Mouse (Mus musculus): ENCODE results near the gene Rps16. TPM values are rescaled to one million over a fixed set of nuclear protein-coding genes. Genes with fewer than 3 reads are reported as not detected.
A peak's percentile ranks its signal among the peaks of the same experiment; 100 is the strongest.

The Rps16 gene
- total RNA-seq, 1 experiment, result 1,678 TPM

- TF ChIP-seq CHD2 (IDR thresholded peaks at IDR 0.05; ENCODE audit: low read depth, low read length), result no peak
- no peak for TF ChIP-seq HCFC1 (IDR thresholded peaks at IDR 0.05; ENCODE audit: borderline replicate concordance, insufficient read depth, low read length)
- no peak for TF ChIP-seq ZNF384 (IDR thresholded peaks at IDR 0.05; ENCODE audit: low read depth, low read length)
- no peak for TF ChIP-seq MAFK (IDR thresholded peaks at IDR 0.05; ENCODE audit: insufficient read depth, low read depth, low read length)
- TF ChIP-seq ZC3H11A (IDR thresholded peaks at IDR 0.05; ENCODE audit: borderline replicate concordance, low read depth, low read length), result no peak
- peaks cover 10% of the 10 kb centered on the region for H3K36me3 ChIP-seq (ENCODE audit: control insufficient read depth, insufficient read depth, low read length, poor library complexity, severe bottlenecking)
- no peak for DNase-seq (ENCODE audit: low read depth, low spot score)
- peak overlapping the region; percentile 17; the same call in 1 of the 2 replicates for H3K27ac ChIP-seq (ENCODE audit: insufficient read depth, low read depth, low read length, poor library complexity, severe bottlenecking)
- H3K9me3 ChIP-seq (ENCODE audit: control insufficient read depth, insufficient read depth, low read depth, low read length), result no peaks in the 10 kb centered on the region
- peaks cover 15 to 20% of the 10 kb centered on the region in 2 experiments; a peak in 3 of 4 replicates for H3K4me1 ChIP-seq (ENCODE audit: control insufficient read depth in 2 of 2, insufficient read depth in 2 of 2, low read length in 2 of 2, poor library complexity in 1 of 2)
- peak overlapping the region; percentile 85 for H3K9ac ChIP-seq (ENCODE audit: insufficient read depth, low read depth, low read length, poor library complexity, severe bottlenecking)
- peak overlapping the region; percentile 76 to 87 for H3K4me3 ChIP-seq (ENCODE audit: insufficient read depth in 1 of 2, low read depth in 1 of 2, low read length in 2 of 2, poor library complexity in 1 of 2, severe bottlenecking in 1 of 2)
- in situ Hi-C loops (cut with MboI; ENCODE audit: low sequenced_read_pairs in 2 of 2, unreplicated experiment in 2 of 2), result no loop called here
These were observed 27.7 kb downstream of the Rps16 start for GRCm38 (mm10) chr7:28378066-28378690.

- Histone ChIP-seq H3K27ac (ENCODE audit: insufficient read depth, low read depth, low read length, poor library complexity, severe bottlenecking) (peak overlapping the region; percentile 73), H3K4me1 (ENCODE audit: control insufficient read depth in 2 of 2, insufficient read depth in 2 of 2, low read length in 2 of 2, poor library complexity in 1 of 2) (peaks cover 15 to 22% of the 10 kb centered on the region in 2 experiments; a peak in 3 of 4 replicates), H3K36me3 (ENCODE audit: control insufficient read depth, insufficient read depth, low read length, poor library complexity, severe bottlenecking) (peaks cover 10% of the 10 kb centered on the region), H3K9ac (ENCODE audit: insufficient read depth, low read depth, low read length, poor library complexity, severe bottlenecking) (peak overlapping the region; percentile 85), H3K9me3 (ENCODE audit: control insufficient read depth, insufficient read depth, low read depth, low read length) (no peaks in the 10 kb centered on the region), H3K4me3 (ENCODE audit: insufficient read depth in 1 of 2, low read depth in 1 of 2, low read length in 2 of 2, poor library complexity in 1 of 2, severe bottlenecking in 1 of 2) (peak overlapping the region; percentile 76 to 87)
- in situ Hi-C loops (cut with MboI; ENCODE audit: low sequenced_read_pairs in 2 of 2, unreplicated experiment in 2 of 2), result no loop called here
- TF ChIP-seq CHD2 (IDR thresholded peaks at IDR 0.05; ENCODE audit: low read depth, low read length) (peak; percentile 70; the same call in 1 of the 2 replicates), HCFC1 (IDR thresholded peaks at IDR 0.05; ENCODE audit: borderline replicate concordance, insufficient read depth, low read length) (peak; percentile 62; the same call in 1 of the 2 replicates), ZC3H11A (IDR thresholded peaks at IDR 0.05; ENCODE audit: borderline replicate concordance, low read depth, low read length) (no peak)
- DNase-seq (ENCODE audit: low read depth, low spot score), result peak; percentile 87
These were observed 28.6 kb downstream of the Rps16 start for GRCm38 (mm10) chr7:28378769-28379651.

- peaks cover 15 to 21% of the 10 kb centered on the region in 2 experiments; a peak in 3 of 4 replicates for H3K4me1 ChIP-seq (ENCODE audit: control insufficient read depth in 2 of 2, insufficient read depth in 2 of 2, low read length in 2 of 2, poor library complexity in 1 of 2)
These were observed 30.0 kb downstream of the Rps16 start, which contains the start of gene Zfp36 for GRCm38 (mm10) chr7:28380237-28381016. Gene Zfp36 (minus strand): TSS chr7:28380253.

GRCm38 (mm10) chr7:28381017-28381790 is 30.8 kb downstream of the Rps16 start:
- Histone ChIP-seq H3K36me3 (ENCODE audit: control insufficient read depth, insufficient read depth, low read length, poor library complexity, severe bottlenecking) (peaks cover 10% of the 10 kb centered on the region), H3K9me3 (ENCODE audit: control insufficient read depth, insufficient read depth, low read depth, low read length) (no peaks in the 10 kb centered on the region), H3K27ac (ENCODE audit: insufficient read depth, low read depth, low read length, poor library complexity, severe bottlenecking) (peak overlapping the region; percentile 95), H3K4me1 (ENCODE audit: control insufficient read depth in 2 of 2, insufficient read depth in 2 of 2, low read length in 2 of 2, poor library complexity in 1 of 2) (peaks cover 15 to 23% of the 10 kb centered on the region in 2 experiments; a peak in 3 of 4 replicates), H3K9ac (ENCODE audit: insufficient read depth, low read depth, low read length, poor library complexity, severe bottlenecking) (peak overlapping the region; percentile 84), H3K4me3 (ENCODE audit: insufficient read depth in 1 of 2, low read depth in 1 of 2, low read length in 2 of 2, poor library complexity in 1 of 2, severe bottlenecking in 1 of 2) (peak overlapping the region; percentile 61 to 68)
- peak; percentile 30 for DNase-seq (ENCODE audit: low read depth, low spot score)
- TF ChIP-seq ZNF384 (IDR thresholded peaks at IDR 0.05; ENCODE audit: low read depth, low read length), result no peak
- no peak; the same call in 1 of the 2 replicates for TF ChIP-seq HCFC1 (IDR thresholded peaks at IDR 0.05; ENCODE audit: borderline replicate concordance, insufficient read depth, low read length)
- TF ChIP-seq MAFK (IDR thresholded peaks at IDR 0.05; ENCODE audit: insufficient read depth, low read depth, low read length), result peak; percentile 87
- no peak for TF ChIP-seq CHD2 (IDR thresholded peaks at IDR 0.05; ENCODE audit: low read depth, low read length)
- in situ Hi-C loops (cut with MboI; ENCODE audit: low sequenced_read_pairs in 2 of 2, unreplicated experiment in 2 of 2), result no loop called here

More at GRCm38 (mm10) chr7:28380237-28381016, 30.0 kb downstream of the Rps16 start, which contains the start of gene Zfp36:
- peaks cover 10% of the 10 kb centered on the region for H3K36me3 ChIP-seq (ENCODE audit: control insufficient read depth, insufficient read depth, low read length, poor library complexity, severe bottlenecking)
- DNase-seq (ENCODE audit: low read depth, low spot score), result no peak
- H3K9me3 ChIP-seq (ENCODE audit: control insufficient read depth, insufficient read depth, low read depth, low read length), result no peaks in the 10 kb centered on the region
- H3K4me3 ChIP-seq (ENCODE audit: insufficient read depth in 1 of 2, low read depth in 1 of 2, low read length in 2 of 2, poor library complexity in 1 of 2, severe bottlenecking in 1 of 2), result peak within 1 kb of the TSS; percentile 76 to 87
- in situ Hi-C loops (cut with MboI; ENCODE audit: low sequenced_read_pairs in 2 of 2, unreplicated experiment in 2 of 2), result no loop called here
- TF ChIP-seq ZNF384 (IDR thresholded peaks at IDR 0.05; ENCODE audit: low read depth, low read length) (peak; percentile 47; the same call in 1 of the 2 replicates), HCFC1 (IDR thresholded peaks at IDR 0.05; ENCODE audit: borderline replicate concordance, insufficient read depth, low read length) (no peak)
- peak within 1 kb of the TSS; percentile 95 for H3K27ac ChIP-seq (ENCODE audit: insufficient read depth, low read depth, low read length, poor library complexity, severe bottlenecking)
- H3K9ac ChIP-seq (ENCODE audit: insufficient read depth, low read depth, low read length, poor library complexity, severe bottlenecking), result peak within 1 kb of the TSS; percentile 85
